Mouse (Mus musculus) hindbrain, embryonic 10.5 days (tissue): ENCODE measurements around the gene Olfr1348. TPM values are rescaled to one million over a fixed set of nuclear protein-coding genes. Genes with fewer than 3 reads are reported as not detected.
"Not testable (repeated sequence)": the region's sequence is repeated elsewhere in the genome, so short reads cannot be mapped to it uniquely, and the experiment has no call there.

Experiments
- DNase-seq: peaks from one replicate; pipeline ENCODE4 v3.0.0-alpha.2; 2017; ENCODE audit warnings: low spot score
- H3K27ac ChIP-seq: fragments of 300-500 bp; sonication (generic); 2 replicates; pipeline ENCODE4 v1.5.1; 2016; ENCODE audit warnings: mild to moderate bottlenecking, moderate library complexity
- H3K27me3 ChIP-seq: fragments of 300-500 bp; sonication (generic); 2 replicates; pipeline ENCODE4 v1.6.1; 2016; ENCODE audit warnings: mild to moderate bottlenecking; ENCODE audit not compliant: poor library complexity, insufficient read depth, severe bottlenecking
- H3K36me3 ChIP-seq: fragments of 300-500 bp; sonication (generic); 2 replicates; pipeline ENCODE4 v1.6.1; 2016; ENCODE audit warnings: mild to moderate bottlenecking, moderate library complexity
- H3K4me1 ChIP-seq: fragments of 300-500 bp; sonication (generic); replicated peaks from 2 replicates; pipeline ENCODE4 v1.6.1; 2016; ENCODE audit warnings: mild to moderate bottlenecking
- H3K4me3 ChIP-seq: fragments of 300-500 bp; sonication (generic); 2 replicates; pipeline ENCODE4 v1.5.1; 2016; ENCODE audit warnings: mild to moderate bottlenecking, moderate library complexity
- H3K9me3 ChIP-seq: fragments of 300-500 bp; sonication (generic); 2 replicates; pipeline ENCODE4 v1.6.1; 2016; ENCODE audit warnings: mild to moderate bottlenecking, moderate library complexity
- WGBS: fragments of 180-500 bp; shearing (Covaris S2); methylation state at CpG from one replicate; pipeline ENCODE4 v1.1.7; 2016; 5-methylcytosine and 5-hydroxymethylcytosine counted together
- polyA plus RNA-seq: library from polyadenylated mRNA; unstranded; fragments of >200 nt; fragmentation: Nextera tagmentation; extraction: Ambion mirVana; gene quantifications from 2 replicates; pipeline ENCODE4 v1.2.1, GENCODE M21; 2016

Olfr1348 gene
- polyA plus RNA-seq, result not detected in 2 replicates

GRCm38 (mm10) chr7:6508648-6509047, at the start of gene Olfr1348:
Olfr1348 (minus strand) TSS chr7:6508748.
- H3K27ac ChIP-seq, result no peak within 1 kb of the TSS
- H3K27me3 ChIP-seq, result no peaks in the 10 kb centered on the region
- 95% methylated on average over 1 of the region's 1 CpGs for WGBS
- DNase-seq, result no peak
- no peaks in the 10 kb centered on the region for H3K4me1 ChIP-seq
- H3K4me3 ChIP-seq, result no peak within 1 kb of the TSS
- H3K9me3 ChIP-seq, result peaks cover 26% of the 10 kb centered on the region; the same call in 1 of the 2 replicates
- no peaks in the 10 kb centered on the region for H3K36me3 ChIP-seq

- WGBS, result 66% methylated on average over 5 of the region's 5 CpGs
- Histone ChIP-seq H3K4me1 (no peaks in the 10 kb centered on the region), H3K27me3 (no peaks in the 10 kb centered on the region), H3K9me3 (peaks cover 54% of the 10 kb centered on the region), H3K27ac (no peak overlapping the region), H3K36me3 (no peaks in the 10 kb centered on the region), H3K4me3 (no peak overlapping the region)
- DNase-seq, result peak; percentile 5
These were observed 17.6 kb upstream of the Olfr1348 start for GRCm38 (mm10) chr7:6526141-6526540.

GRCm38 (mm10) chr7:6525001-6525400, 16.5 kb upstream of the Olfr1348 start:
- Histone ChIP-seq H3K4me1 (no peaks in the 10 kb centered on the region), H3K9me3 (peaks cover 52% of the 10 kb centered on the region), H3K27ac (no peak overlapping the region), H3K36me3 (no peaks in the 10 kb centered on the region), H3K27me3 (no peaks in the 10 kb centered on the region), H3K4me3 (no peak overlapping the region)
- 62% methylated on average over 3 of the region's 3 CpGs for WGBS
- DNase-seq, result no peak

GRCm38 (mm10) chr7:6522850-6523249, 14.3 kb upstream of the Olfr1348 start, which contains the start of gene Olfr1349:
Olfr1349 (minus strand) TSS chr7:6522950.
- Histone ChIP-seq H3K4me1 (no peaks in the 10 kb centered on the region), H3K27ac (no peak within 1 kb of the TSS), H3K4me3 (no peak within 1 kb of the TSS), H3K9me3 (peaks cover 58% of the 10 kb centered on the region), H3K36me3 (no peaks in the 10 kb centered on the region), H3K27me3 (no peaks in the 10 kb centered on the region)
- no peak for DNase-seq
- 83% methylated on average over 5 of the region's 5 CpGs for WGBS

GRCm38 (mm10) chr7:6521666-6522065, 13.1 kb upstream of the Olfr1348 start:
- H3K9me3 ChIP-seq, result peaks cover 56% of the 10 kb centered on the region
- H3K27ac ChIP-seq, result no peak overlapping the region
- no peaks in the 10 kb centered on the region for H3K27me3 ChIP-seq
- WGBS, result 55% methylated on average over 1 of the region's 1 CpGs
- no peaks in the 10 kb centered on the region for H3K4me1 ChIP-seq
- no peak overlapping the region for H3K4me3 ChIP-seq
- DNase-seq, result no peak
- H3K36me3 ChIP-seq, result no peaks in the 10 kb centered on the region

GRCm38 (mm10) chr7:6499655-6500054, 8.9 kb downstream of the Olfr1348 start, which contains the start of gene Olfr1347:
Olfr1347 (minus strand) TSS chr7:6499755.
- Histone ChIP-seq H3K36me3 (no peaks in the 10 kb centered on the region), H3K4me3 (no peak within 1 kb of the TSS), H3K27ac (no peak within 1 kb of the TSS), H3K4me1 (no peaks in the 10 kb centered on the region), H3K9me3 (peaks cover 39% of the 10 kb centered on the region), H3K27me3 (no peaks in the 10 kb centered on the region)
- DNase-seq, result no peak
- WGBS, result 58% methylated on average over 1 of the region's 1 CpGs

GRCm38 (mm10) chr7:6486841-6487240, 21.7 kb downstream of the Olfr1348 start, which contains the start of gene Olfr5:
Olfr5 (minus strand) TSS chr7:6486941.
- Histone ChIP-seq H3K9me3 (peaks cover 28% of the 10 kb centered on the region), H3K27me3 (no peaks in the 10 kb centered on the region), H3K36me3 (no peaks in the 10 kb centered on the region), H3K27ac (no peak within 1 kb of the TSS), H3K4me1 (no peaks in the 10 kb centered on the region), H3K4me3 (no peak within 1 kb of the TSS)
- no peak for DNase-seq
- 41% methylated on average over 2 of the region's 2 CpGs for WGBS

GRCm38 (mm10) chr7:6477633-6478032, 30.9 kb downstream of the Olfr1348 start:
- H3K9me3 ChIP-seq, result peaks cover 37% of the 10 kb centered on the region
- H3K4me1 ChIP-seq, H3K27ac ChIP-seq, DNase-seq, H3K36me3 ChIP-seq, H3K27me3 ChIP-seq, H3K4me3 ChIP-seq: not testable (repeated sequence)
- whole genome bisulfite sequencing, result 79% methylated on average over 2 of the region's 2 CpGs

GRCm38 (mm10) chr7:6466951-6467350, 41.6 kb downstream of the Olfr1348 start, which contains the start of gene Olfr1346:
Olfr1346 (plus strand) TSS chr7:6467101.
- Histone ChIP-seq H3K36me3 (no peaks in the 10 kb centered on the region), H3K27me3 (no peaks in the 10 kb centered on the region), H3K4me3 (no peak within 1 kb of the TSS), H3K4me1 (no peaks in the 10 kb centered on the region), H3K27ac (no peak within 1 kb of the TSS), H3K9me3 (0 out of 2 replicates have a peak, but pooled peaks cover 5% of the 10 kb centered on the region)
- DNase-seq, result no peak

GRCm38 (mm10) chr7:6456399-6456798, 52.1 kb downstream of the Olfr1348 start:
- WGBS, result 42% methylated on average over 3 of the region's 3 CpGs
- no peak for DNase-seq
- H3K27ac ChIP-seq, result no peak overlapping the region
- H3K27me3 ChIP-seq, result no peaks in the 10 kb centered on the region
- H3K4me3 ChIP-seq, result no peak overlapping the region
- no peaks in the 10 kb centered on the region for H3K36me3 ChIP-seq
- H3K9me3 ChIP-seq, result peaks cover 18% of the 10 kb centered on the region; the same call in 1 of the 2 replicates
- no peaks in the 10 kb centered on the region for H3K4me1 ChIP-seq

GRCm38 (mm10) chr7:6455868-6456267, 52.7 kb downstream of the Olfr1348 start, which contains the start of gene Olfr1336:
Olfr1336 (plus strand) TSS chr7:6456168.
- Histone ChIP-seq H3K9me3 (peaks cover 15% of the 10 kb centered on the region; the same call in 1 of the 2 replicates), H3K4me3 (no peak within 1 kb of the TSS), H3K36me3 (no peaks in the 10 kb centered on the region), H3K4me1 (no peaks in the 10 kb centered on the region), H3K27ac (no peak within 1 kb of the TSS), H3K27me3 (no peaks in the 10 kb centered on the region)
- no peak for DNase-seq
